Mouse (Mus musculus) hindbrain, embryonic 12.5 days (tissue): ENCODE results near the gene Olfr521. TPM values are rescaled to one million over a fixed set of nuclear protein-coding genes. Genes with fewer than 3 reads are reported as not detected.
"Not testable (repeated sequence)": the region's sequence is repeated elsewhere in the genome, so short reads cannot be mapped to it uniquely, and the experiment has no call there.

ENCODE experiments used
- ATAC-seq: fragments of 200-750 bp; cut with Nextera tagmentation; 2 replicates; pipeline ENCODE4 v1.8.0; 2017; ENCODE audit warnings: moderate TSS enrichment; ENCODE audit not compliant: low FRiP score
- H3K27ac ChIP-seq: fragments of 300-500 bp; sonication (generic); 2 replicates; pipeline ENCODE4 v1.5.1; 2016; ENCODE audit warnings: mild to moderate bottlenecking
- H3K27me3 ChIP-seq: fragments of 300-500 bp; sonication (generic); 2 replicates; pipeline ENCODE4 v1.6.1; 2016; ENCODE audit warnings: mild to moderate bottlenecking
- H3K36me3 ChIP-seq: fragments of 300-500 bp; sonication (generic); 2 replicates; pipeline ENCODE4 v1.6.1; 2016; ENCODE audit warnings: mild to moderate bottlenecking
- H3K4me1 ChIP-seq: fragments of 300-500 bp; sonication (generic); 2 replicates; pipeline ENCODE4 v1.6.1; 2016
- H3K4me2 ChIP-seq: fragments of 300-500 bp; sonication (generic); replicated peaks from 2 replicates; pipeline ENCODE4 v1.6.1; 2016; ENCODE audit warnings: mild to moderate bottlenecking
- H3K4me3 ChIP-seq: fragments of 300-500 bp; sonication (generic); 2 replicates; pipeline ENCODE4 v1.5.1; 2016; ENCODE audit warnings: mild to moderate bottlenecking
- H3K9ac ChIP-seq: fragments of 300-500 bp; sonication (generic); 2 replicates; pipeline ENCODE4 v1.6.1; 2016; ENCODE audit warnings: mild to moderate bottlenecking, moderate library complexity
- H3K9me3 ChIP-seq: fragments of 300-500 bp; sonication (generic); replicated peaks from 2 replicates; pipeline ENCODE4 v1.6.1; 2016; ENCODE audit warnings: mild to moderate bottlenecking
- WGBS: fragments of 180-500 bp; shearing (Covaris S2); methylation state at CpG from one replicate; pipeline ENCODE4 v1.1.7; 2016; 5-methylcytosine and 5-hydroxymethylcytosine counted together
- polyA plus RNA-seq: library from polyadenylated mRNA; unstranded; fragments of >200 nt; fragmentation: Nextera tagmentation; extraction: Ambion mirVana; gene quantifications from 2 replicates; pipeline ENCODE4 v1.2.1, GENCODE M21; 2016

The Olfr521 gene
- not detected in 2 replicates for polyA plus RNA-seq

- 96% methylated on average over 2 of the region's 2 CpGs for WGBS
- Histone ChIP-seq H3K9me3 (peaks cover 20% of the 10 kb centered on the region), H3K4me2 (no peak within 1 kb of the TSS), H3K27me3 (no peaks in the 10 kb centered on the region), H3K27ac (no peak within 1 kb of the TSS), H3K4me1 (no peaks in the 10 kb centered on the region), H3K9ac (no peak within 1 kb of the TSS), H3K4me3 (no peak within 1 kb of the TSS), H3K36me3 (no peaks in the 10 kb centered on the region)
- no peak for ATAC-seq
Observed at GRCm38 (mm10) chr7:99763207-99763606, at the start of gene Olfr521. Olfr521 (plus strand) TSS chr7:99763507.

- no peak for ATAC-seq
- Histone ChIP-seq H3K27ac (no peak overlapping the region), H3K4me2 (no peak overlapping the region), H3K27me3 (no peaks in the 10 kb centered on the region), H3K9ac (no peak overlapping the region), H3K36me3 (no peaks in the 10 kb centered on the region), H3K4me3 (no peak overlapping the region), H3K4me1 (no peaks in the 10 kb centered on the region), H3K9me3 (no peaks in the 10 kb centered on the region)
- 81% methylated on average over 2 of the region's 2 CpGs for WGBS
Observed at GRCm38 (mm10) chr7:99716536-99716935, 46.8 kb upstream of the Olfr521 start.

GRCm38 (mm10) chr7:99729973-99730372 lies 33.3 kb upstream of the Olfr521 start, which contains the start of gene Olfr520:
Olfr520 (plus strand) TSS chr7:99730273.
- no peak within 1 kb of the TSS for H3K4me2 ChIP-seq
- H3K9me3 ChIP-seq, result no peaks in the 10 kb centered on the region
- no peak within 1 kb of the TSS for H3K4me3 ChIP-seq
- H3K4me1 ChIP-seq, result no peaks in the 10 kb centered on the region
- H3K36me3 ChIP-seq, result no peaks in the 10 kb centered on the region
- WGBS, result 94% methylated on average over 2 of the region's 2 CpGs
- H3K9ac ChIP-seq, result no peak within 1 kb of the TSS
- no peaks in the 10 kb centered on the region for H3K27me3 ChIP-seq
- H3K27ac ChIP-seq, result no peak within 1 kb of the TSS
- no peak for ATAC-seq

- WGBS, result 90% methylated on average over 2 of the region's 2 CpGs
- H3K36me3 ChIP-seq, result no peaks in the 10 kb centered on the region
- H3K9me3 ChIP-seq, result no peaks in the 10 kb centered on the region
- no peak overlapping the region for H3K4me3 ChIP-seq
- no peak for ATAC-seq
- no peak overlapping the region for H3K4me2 ChIP-seq
- H3K4me1 ChIP-seq, result no peaks in the 10 kb centered on the region
- no peaks in the 10 kb centered on the region for H3K27me3 ChIP-seq
- no peak overlapping the region for H3K27ac ChIP-seq
- no peak overlapping the region for H3K9ac ChIP-seq
Observed at GRCm38 (mm10) chr7:99734612-99735011, 28.7 kb upstream of the Olfr521 start.

GRCm38 (mm10) chr7:99735491-99735890 lies 27.8 kb upstream of the Olfr521 start:
- H3K9ac ChIP-seq, H3K4me3 ChIP-seq, H3K36me3 ChIP-seq, H3K27ac ChIP-seq, H3K27me3 ChIP-seq, H3K4me1 ChIP-seq, H3K4me2 ChIP-seq, ATAC-seq, H3K9me3 ChIP-seq: not testable (repeated sequence)
- WGBS, result 89% methylated on average over 9 of the region's 9 CpGs

GRCm38 (mm10) chr7:99739276-99739675 lies 24.0 kb upstream of the Olfr521 start:
- no peak for ATAC-seq
- Histone ChIP-seq H3K9me3 (no peaks in the 10 kb centered on the region), H3K27ac (no peak overlapping the region), H3K4me1 (no peaks in the 10 kb centered on the region), H3K4me2 (no peak overlapping the region), H3K9ac (no peak overlapping the region), H3K27me3 (no peaks in the 10 kb centered on the region), H3K36me3 (no peaks in the 10 kb centered on the region), H3K4me3 (no peak overlapping the region)
- WGBS, result 61% methylated on average over 9 of the region's 9 CpGs

- no peaks in the 10 kb centered on the region for H3K27me3 ChIP-seq
- H3K4me3 ChIP-seq, result no peak overlapping the region
Observed at GRCm38 (mm10) chr7:99781385-99781784, 18.1 kb downstream of the Olfr521 start.

GRCm38 (mm10) chr7:99781916-99782315 lies 18.6 kb downstream of the Olfr521 start:
- H3K4me3 ChIP-seq, result no peak overlapping the region
- H3K9ac ChIP-seq, result no peak overlapping the region
- 81% methylated on average over 2 of the region's 2 CpGs for WGBS
- no peaks in the 10 kb centered on the region for H3K9me3 ChIP-seq
- no peak overlapping the region for H3K4me2 ChIP-seq
- no peak for ATAC-seq
- H3K27me3 ChIP-seq, result no peaks in the 10 kb centered on the region
- H3K36me3 ChIP-seq, result no peaks in the 10 kb centered on the region
- H3K4me1 ChIP-seq, result peaks cover 2% of the 10 kb centered on the region; the same call in 1 of the 2 replicates
- no peak overlapping the region for H3K27ac ChIP-seq

More at GRCm38 (mm10) chr7:99781385-99781784, 18.1 kb downstream of the Olfr521 start:
- no peak for ATAC-seq
- Histone ChIP-seq H3K4me2 (no peak overlapping the region), H3K36me3 (no peaks in the 10 kb centered on the region), H3K9ac (no peak overlapping the region), H3K9me3 (no peaks in the 10 kb centered on the region), H3K27ac (no peak overlapping the region), H3K4me1 (no peaks in the 10 kb centered on the region)
- WGBS, result 79% methylated on average over 5 of the region's 5 CpGs

GRCm38 (mm10) chr7:99783421-99783820 lies 20.1 kb downstream of the Olfr521 start:
- Histone ChIP-seq H3K4me3 (no peak overlapping the region), H3K27me3 (no peaks in the 10 kb centered on the region), H3K27ac (no peak overlapping the region), H3K4me2 (no peak overlapping the region), H3K9me3 (no peaks in the 10 kb centered on the region), H3K36me3 (no peaks in the 10 kb centered on the region), H3K4me1 (peaks cover 15% of the 10 kb centered on the region), H3K9ac (no peak overlapping the region)
- no peak for ATAC-seq
- 79% methylated on average over 7 of the region's 7 CpGs for WGBS

GRCm38 (mm10) chr7:99785553-99785952 lies 22.2 kb downstream of the Olfr521 start:
- Histone ChIP-seq H3K9me3 (no peaks in the 10 kb centered on the region), H3K4me2 (no peak overlapping the region)

GRCm38 (mm10) chr7:99786774-99787173 lies 23.5 kb downstream of the Olfr521 start:
- Histone ChIP-seq H3K36me3 (no peaks in the 10 kb centered on the region), H3K27me3 (no peaks in the 10 kb centered on the region), H3K4me2 (no peak overlapping the region), H3K4me3 (no peak overlapping the region), H3K27ac (no peak overlapping the region), H3K9me3 (no peaks in the 10 kb centered on the region), H3K9ac (no peak overlapping the region), H3K4me1 (peaks cover 21% of the 10 kb centered on the region)
- WGBS, result 80% methylated on average over 3 of the region's 3 CpGs
- 0 out of 2 replicates have a peak, but pooled peaks have one; percentile 9 for ATAC-seq

More at GRCm38 (mm10) chr7:99785553-99785952, 22.2 kb downstream of the Olfr521 start:
- no peaks in the 10 kb centered on the region for H3K27me3 ChIP-seq
- WGBS, result 89% methylated on average over 3 of the region's 3 CpGs
- no peaks in the 10 kb centered on the region for H3K36me3 ChIP-seq
- no peak for ATAC-seq
- no peak overlapping the region for H3K4me3 ChIP-seq
- no peak overlapping the region for H3K9ac ChIP-seq
- no peak overlapping the region for H3K27ac ChIP-seq
- peaks cover 19% of the 10 kb centered on the region for H3K4me1 ChIP-seq

GRCm38 (mm10) chr7:99787935-99788334 lies 24.6 kb downstream of the Olfr521 start:
- no peak overlapping the region for H3K4me3 ChIP-seq
- no peaks in the 10 kb centered on the region for H3K27me3 ChIP-seq
- H3K36me3 ChIP-seq, result no peaks in the 10 kb centered on the region
- H3K4me2 ChIP-seq, result no peak overlapping the region
- no peak overlapping the region; the same call in 1 of the 2 replicates for H3K27ac ChIP-seq
- ATAC-seq, result no peak
- H3K4me1 ChIP-seq, result peaks cover 21% of the 10 kb centered on the region
- 39% methylated on average over 2 of the region's 2 CpGs for WGBS
- H3K9me3 ChIP-seq, result no peaks in the 10 kb centered on the region
- no peak overlapping the region for H3K9ac ChIP-seq

GRCm38 (mm10) chr7:99788563-99788962 lies 25.3 kb downstream of the Olfr521 start:
- no peak overlapping the region for H3K4me3 ChIP-seq
- no peaks in the 10 kb centered on the region for H3K27me3 ChIP-seq
- H3K4me1 ChIP-seq, result peaks cover 21% of the 10 kb centered on the region
- H3K27ac ChIP-seq, result peak overlapping the region; percentile 55; the same call in 1 of the 2 replicates
- H3K4me2 ChIP-seq, result no peak overlapping the region
- 42% methylated on average over 5 of the region's 5 CpGs for whole genome bisulfite sequencing
- no peaks in the 10 kb centered on the region for H3K9me3 ChIP-seq
- no peaks in the 10 kb centered on the region for H3K36me3 ChIP-seq
- no peak for ATAC-seq
- H3K9ac ChIP-seq, result no peak overlapping the region
